Mouse (Mus musculus): ENCODE measurements at regions not wholly inside any gene's neighbourhood (a gene's known extent, or its start where the extent isn't known, plus 50 kb on each side); places are given as distances from the start of the nearest gene placed in this dataset.

DNA sequence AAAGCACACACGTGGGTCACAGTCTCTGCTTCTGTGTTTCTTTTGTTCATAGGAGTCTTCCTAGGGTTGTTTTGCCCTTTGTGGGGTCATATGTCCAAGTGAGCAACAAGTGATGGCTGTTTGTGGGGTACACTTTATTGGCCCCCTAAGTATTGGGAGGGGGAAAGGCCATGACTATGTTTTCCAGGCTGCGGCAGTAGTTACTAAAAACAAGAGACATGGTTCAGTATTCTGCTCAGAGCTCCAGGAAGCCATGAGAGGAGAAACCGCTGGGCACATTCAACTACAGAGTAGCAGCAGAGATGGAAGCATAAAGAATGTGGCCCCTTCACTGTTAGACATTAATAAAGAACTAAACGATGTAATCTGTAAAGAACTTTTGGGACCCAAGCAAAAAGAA lies 154.7 kb downstream of the Lmo4 start:
- Histone ChIP-seq H3K9ac (replicated peaks; ENCODE audit: low read depth, low read length) (no peak overlapping the region), H3K4me2 (replicated peaks; ENCODE audit: low read depth, low read length) (no peak overlapping the region), H3K36me3 (ENCODE audit: control insufficient read depth, insufficient read depth, low read length) (no peaks in the 10 kb centered on the region), H3K4me3 (ENCODE audit: low read depth, low read length) (no peak overlapping the region), H3K27me3 (ENCODE audit: control insufficient read depth, insufficient read depth, low read length) (no peaks in the 10 kb centered on the region), H3K27ac (ENCODE audit: low read length) (no peak overlapping the region), H3K4me1 (ENCODE audit: control insufficient read depth, insufficient read depth, low read length) (no peaks in the 10 kb centered on the region), H3K9me3 (ENCODE audit: control insufficient read depth, low read depth, low read length) (no peaks in the 10 kb centered on the region)
- 93% methylated on average over 4 of the region's 4 CpGs for WGBS
- no peak for ATAC-seq (ENCODE audit: insufficient number of reproducible peaks, insufficient read depth, low FRiP score, low read depth)

DNA sequence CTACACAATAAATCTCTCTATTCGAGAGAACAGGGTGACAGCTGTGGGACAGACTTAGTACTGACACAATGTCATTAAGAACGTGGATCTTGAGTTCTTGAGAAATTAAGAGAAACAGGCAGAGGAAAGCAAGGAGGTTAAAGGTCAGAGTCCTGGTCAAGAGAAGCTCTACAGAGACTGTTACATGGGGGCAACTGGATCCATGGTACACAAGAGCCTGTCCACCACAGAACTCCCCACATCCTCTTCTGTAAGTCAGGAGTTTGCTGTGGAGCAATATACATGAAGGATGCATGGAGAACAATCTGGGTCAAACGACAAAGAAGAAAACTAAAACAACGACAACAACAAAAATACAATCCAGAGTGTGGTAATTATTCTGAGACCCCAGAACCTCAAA lies 155.8 kb downstream of the Lmo4 start:
- Histone ChIP-seq H3K9me3 (ENCODE audit: control insufficient read depth, low read depth, low read length) (no peaks in the 10 kb centered on the region), H3K36me3 (ENCODE audit: control insufficient read depth, insufficient read depth, low read length) (no peaks in the 10 kb centered on the region), H3K9ac (replicated peaks; ENCODE audit: low read depth, low read length) (no peak overlapping the region), H3K4me2 (replicated peaks; ENCODE audit: low read depth, low read length) (no peak overlapping the region), H3K4me3 (ENCODE audit: low read depth, low read length) (no peak overlapping the region), H3K27me3 (ENCODE audit: control insufficient read depth, insufficient read depth, low read length) (no peaks in the 10 kb centered on the region), H3K4me1 (ENCODE audit: control insufficient read depth, insufficient read depth, low read length) (no peaks in the 10 kb centered on the region), H3K27ac (ENCODE audit: low read length) (no peak overlapping the region)
- ATAC-seq (ENCODE audit: insufficient number of reproducible peaks, insufficient read depth, low FRiP score, low read depth), result no peak
- WGBS, result 70% methylated on average over 4 of the region's 4 CpGs

DNA sequence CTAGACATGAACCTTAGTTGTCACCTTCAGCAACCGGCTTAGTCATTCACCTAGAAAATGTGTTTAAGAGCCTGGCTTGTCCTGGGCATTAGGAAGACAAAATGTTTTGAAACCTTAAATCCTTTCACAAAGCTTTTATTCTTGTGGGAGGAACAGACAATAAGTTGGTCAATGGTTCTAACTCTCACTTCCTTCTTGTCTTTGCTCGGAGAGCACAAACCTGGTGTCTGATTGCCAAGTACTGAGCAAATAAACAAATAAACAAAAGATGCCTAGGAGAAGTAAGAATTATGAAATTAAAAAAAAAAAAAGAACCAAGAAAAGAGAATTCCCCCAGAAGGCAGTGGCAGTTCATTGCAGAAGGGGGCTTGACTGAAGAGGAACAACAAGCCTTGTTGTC lies 160.7 kb downstream of the Lmo4 start:
- no peaks in the 10 kb centered on the region for H3K27me3 ChIP-seq (ENCODE audit: control insufficient read depth, insufficient read depth, low read length)
- ATAC-seq (ENCODE audit: insufficient number of reproducible peaks, insufficient read depth, low FRiP score, low read depth), result no peak
- H3K36me3 ChIP-seq (ENCODE audit: control insufficient read depth, insufficient read depth, low read length), result no peaks in the 10 kb centered on the region
- no peak overlapping the region for H3K4me2 ChIP-seq (replicated peaks; ENCODE audit: low read depth, low read length)
- H3K4me3 ChIP-seq (ENCODE audit: low read depth, low read length), result no peak overlapping the region
- H3K9me3 ChIP-seq (ENCODE audit: control insufficient read depth, low read depth, low read length), result no peaks in the 10 kb centered on the region
- WGBS, result 73% methylated on average over 2 of the region's 2 CpGs
- no peak overlapping the region for H3K9ac ChIP-seq (replicated peaks; ENCODE audit: low read depth, low read length)
- no peaks in the 10 kb centered on the region for H3K4me1 ChIP-seq (ENCODE audit: control insufficient read depth, insufficient read depth, low read length)
- H3K27ac ChIP-seq (ENCODE audit: low read length), result no peak overlapping the region

DNA sequence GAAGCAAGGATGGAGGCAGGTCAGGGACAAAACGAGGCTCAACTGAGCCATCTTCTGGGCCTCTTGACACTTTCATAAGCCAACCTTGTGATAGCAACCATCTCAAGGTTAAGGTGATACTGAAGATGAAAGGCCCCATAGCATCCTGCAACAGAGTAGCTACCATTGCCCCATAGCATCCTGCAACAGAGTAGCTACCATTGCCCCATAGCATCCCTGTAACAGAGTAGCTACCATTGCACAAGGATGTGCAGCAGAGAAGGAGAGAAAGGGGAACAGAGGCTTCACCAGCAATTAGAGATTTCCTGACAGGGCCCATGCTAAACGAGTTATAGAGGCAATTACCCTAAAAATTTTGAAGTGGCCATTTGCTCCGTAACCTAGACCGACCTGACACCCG lies 163.2 kb downstream of the Lmo4 start:
- Histone ChIP-seq H3K27ac (ENCODE audit: low read length) (no peak overlapping the region), H3K4me1 (ENCODE audit: control insufficient read depth, insufficient read depth, low read length) (no peaks in the 10 kb centered on the region), H3K9me3 (ENCODE audit: control insufficient read depth, low read depth, low read length) (no peaks in the 10 kb centered on the region), H3K27me3 (ENCODE audit: control insufficient read depth, insufficient read depth, low read length) (no peaks in the 10 kb centered on the region), H3K9ac (replicated peaks; ENCODE audit: low read depth, low read length) (no peak overlapping the region), H3K4me3 (ENCODE audit: low read depth, low read length) (no peak overlapping the region), H3K36me3 (ENCODE audit: control insufficient read depth, insufficient read depth, low read length) (no peaks in the 10 kb centered on the region), H3K4me2 (replicated peaks; ENCODE audit: low read depth, low read length) (no peak overlapping the region)
- 80% methylated on average over 5 of the region's 5 CpGs for WGBS
- ATAC-seq (ENCODE audit: insufficient number of reproducible peaks, insufficient read depth, low FRiP score, low read depth), result no peak

DNA sequence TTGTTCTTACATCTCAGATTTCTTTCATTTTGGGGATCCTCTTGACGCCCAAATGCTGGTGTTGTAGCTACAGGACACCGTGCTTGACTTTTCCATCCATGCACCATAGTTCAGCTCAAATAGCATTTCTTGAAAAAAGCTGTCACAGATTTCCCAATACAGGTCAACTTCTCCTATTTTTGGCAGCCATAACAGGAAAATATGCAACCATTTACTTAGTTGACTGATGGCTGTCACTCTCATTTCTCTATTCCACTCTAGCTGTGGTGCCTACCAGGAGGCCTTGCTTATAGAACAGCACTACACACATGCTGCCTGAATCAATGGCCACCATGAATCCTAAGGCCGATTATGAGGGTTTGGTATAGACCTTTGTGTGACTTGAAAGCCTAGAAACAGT lies 165.5 kb downstream of the Lmo4 start:
- no peaks in the 10 kb centered on the region for H3K27me3 ChIP-seq (ENCODE audit: control insufficient read depth, insufficient read depth, low read length)
- no peak overlapping the region for H3K4me2 ChIP-seq (replicated peaks; ENCODE audit: low read depth, low read length)
- H3K4me1 ChIP-seq (ENCODE audit: control insufficient read depth, insufficient read depth, low read length), result no peaks in the 10 kb centered on the region
- WGBS, result 86% methylated on average over 3 of the region's 3 CpGs
- ATAC-seq (ENCODE audit: insufficient number of reproducible peaks, insufficient read depth, low FRiP score, low read depth), result no peak
- no peaks in the 10 kb centered on the region for H3K9me3 ChIP-seq (ENCODE audit: control insufficient read depth, low read depth, low read length)
- no peak overlapping the region for H3K27ac ChIP-seq (ENCODE audit: low read length)
- no peak overlapping the region for H3K4me3 ChIP-seq (ENCODE audit: low read depth, low read length)
- no peaks in the 10 kb centered on the region for H3K36me3 ChIP-seq (ENCODE audit: control insufficient read depth, insufficient read depth, low read length)
- H3K9ac ChIP-seq (replicated peaks; ENCODE audit: low read depth, low read length), result no peak overlapping the region

DNA sequence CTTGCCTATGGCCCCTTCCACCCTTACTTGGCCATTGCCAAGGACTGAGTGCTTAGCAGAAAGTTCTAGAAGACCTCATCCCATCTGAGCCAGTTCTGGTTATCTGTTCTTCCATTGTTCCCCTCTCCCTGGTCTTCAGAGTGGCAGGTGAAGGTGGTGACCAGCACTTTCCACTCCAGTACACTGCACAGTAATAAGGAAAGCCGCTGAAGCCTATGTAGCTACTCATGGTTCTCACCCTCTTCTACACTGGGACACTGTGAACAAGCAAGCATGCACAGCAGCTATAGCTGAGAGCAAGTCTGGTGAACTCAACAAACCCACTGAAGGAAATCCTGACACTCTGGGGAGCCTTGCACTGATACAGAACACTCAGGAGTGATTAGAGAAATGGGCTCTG lies 175.4 kb downstream of the Lmo4 start:
- Histone ChIP-seq H3K9me3 (ENCODE audit: control insufficient read depth, low read depth, low read length) (no peaks in the 10 kb centered on the region), H3K4me3 (ENCODE audit: low read depth, low read length) (no peak overlapping the region), H3K4me1 (ENCODE audit: control insufficient read depth, insufficient read depth, low read length) (no peaks in the 10 kb centered on the region), H3K4me2 (replicated peaks; ENCODE audit: low read depth, low read length) (no peak overlapping the region), H3K27me3 (ENCODE audit: control insufficient read depth, insufficient read depth, low read length) (no peaks in the 10 kb centered on the region), H3K27ac (ENCODE audit: low read length) (no peak overlapping the region), H3K9ac (replicated peaks; ENCODE audit: low read depth, low read length) (no peak overlapping the region), H3K36me3 (ENCODE audit: control insufficient read depth, insufficient read depth, low read length) (no peaks in the 10 kb centered on the region)
- no peak for ATAC-seq (ENCODE audit: insufficient number of reproducible peaks, insufficient read depth, low FRiP score, low read depth)
- 86% methylated on average over 1 of the region's 1 CpGs for WGBS

DNA sequence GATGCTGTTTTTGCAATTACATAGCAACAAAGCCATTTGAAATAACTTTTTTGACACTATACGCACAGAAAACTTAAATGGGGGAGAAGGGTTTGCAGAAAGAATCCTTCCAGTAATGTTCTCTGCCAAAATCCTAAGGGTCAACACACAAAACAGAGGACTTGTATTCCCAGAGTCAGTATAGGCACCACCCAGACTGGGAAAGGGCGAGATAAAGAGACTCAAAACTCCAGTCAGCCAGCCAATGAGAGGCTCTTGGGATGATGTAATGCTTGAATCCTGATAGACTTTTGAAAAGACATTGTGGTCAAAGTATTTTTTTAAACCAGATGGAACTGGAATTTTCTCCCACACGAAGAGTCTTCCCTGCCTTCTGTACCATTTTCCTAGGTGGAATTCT lies 175.9 kb downstream of the Lmo4 start:
- ATAC-seq (ENCODE audit: insufficient number of reproducible peaks, insufficient read depth, low FRiP score, low read depth), result no peak
- 85% methylated on average over 3 of the region's 3 CpGs for WGBS
- Histone ChIP-seq H3K4me1 (ENCODE audit: control insufficient read depth, insufficient read depth, low read length) (no peaks in the 10 kb centered on the region), H3K9ac (replicated peaks; ENCODE audit: low read depth, low read length) (no peak overlapping the region), H3K27ac (ENCODE audit: low read length) (no peak overlapping the region), H3K4me3 (ENCODE audit: low read depth, low read length) (no peak overlapping the region), H3K9me3 (ENCODE audit: control insufficient read depth, low read depth, low read length) (no peaks in the 10 kb centered on the region), H3K4me2 (replicated peaks; ENCODE audit: low read depth, low read length) (no peak overlapping the region), H3K27me3 (ENCODE audit: control insufficient read depth, insufficient read depth, low read length) (no peaks in the 10 kb centered on the region), H3K36me3 (ENCODE audit: control insufficient read depth, insufficient read depth, low read length) (no peaks in the 10 kb centered on the region)

DNA sequence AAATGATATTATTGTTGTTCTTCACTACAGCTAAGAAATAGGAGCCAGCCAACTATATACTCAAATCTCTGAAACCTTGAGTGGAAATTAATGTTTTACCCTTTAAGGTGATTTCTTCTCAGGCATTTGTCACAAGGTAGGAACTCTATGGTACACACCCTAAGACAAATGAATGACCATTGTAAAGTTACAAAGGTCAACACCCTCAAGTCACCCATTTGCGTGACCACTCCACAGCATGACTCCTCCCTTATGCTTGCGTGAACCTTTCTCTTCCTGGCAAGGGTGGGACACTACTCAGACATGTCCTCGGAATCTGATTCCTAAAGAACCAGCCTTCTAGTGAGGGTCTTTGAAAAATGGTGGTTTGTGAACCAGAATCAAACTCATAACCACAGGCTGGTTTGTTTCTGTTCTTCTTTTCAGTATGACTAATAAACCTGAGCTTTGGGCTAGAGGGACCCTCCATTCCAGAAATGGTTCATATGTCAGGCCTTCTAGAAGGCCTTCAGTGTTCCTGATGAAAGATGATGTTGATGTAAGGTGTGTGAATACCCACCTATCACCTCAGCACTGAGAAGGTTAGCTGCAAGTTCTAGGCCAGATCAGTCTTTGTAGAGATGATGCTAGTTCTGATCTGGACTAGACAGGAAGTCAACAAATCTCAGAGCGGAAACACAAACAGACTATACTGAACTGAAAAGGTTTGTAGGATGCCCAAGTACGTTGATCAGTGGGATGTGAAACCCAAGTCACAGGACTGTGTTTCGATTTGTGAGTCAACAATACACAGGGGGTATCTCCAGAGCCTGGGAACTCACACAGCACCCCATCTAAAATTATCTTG lies 177.7 kb downstream of the Lmo4 start:
- Histone ChIP-seq H3K4me3 (ENCODE audit: low read depth, low read length) (no peak overlapping the region), H3K4me1 (ENCODE audit: control insufficient read depth, insufficient read depth, low read length) (no peaks in the 10 kb centered on the region), H3K27me3 (ENCODE audit: control insufficient read depth, insufficient read depth, low read length) (no peaks in the 10 kb centered on the region), H3K4me2 (replicated peaks; ENCODE audit: low read depth, low read length) (no peak overlapping the region), H3K27ac (ENCODE audit: low read length) (no peak overlapping the region), H3K9ac (replicated peaks; ENCODE audit: low read depth, low read length) (no peak overlapping the region), H3K9me3 (ENCODE audit: control insufficient read depth, low read depth, low read length) (no peaks in the 10 kb centered on the region), H3K36me3 (ENCODE audit: control insufficient read depth, insufficient read depth, low read length) (no peaks in the 10 kb centered on the region)
- no peak for ATAC-seq (ENCODE audit: insufficient number of reproducible peaks, insufficient read depth, low FRiP score, low read depth)
- WGBS, result 87% methylated on average over 6 of the region's 6 CpGs

Measured in stomach, embryonic 14.5 days (tissue).